Mouse (Mus musculus) olfactory bulb, adult 2 months (tissue): ENCODE measurements around the gene Scn10a.

Source experiments
- CTCF ChIP-seq: fragments of 200-500 bp; IDR thresholded peaks from 2 replicates; pipeline ENCODE4 v1.5.1; 2012; ENCODE audit warnings: low read depth, mild to moderate bottlenecking, low read length, moderate library complexity; ENCODE audit not compliant: insufficient read depth
- POLR2A ChIP-seq: fragments of 200-500 bp; IDR thresholded peaks from 2 replicates; pipeline ENCODE4 v1.6.1; 2012; ENCODE audit warnings: mild to moderate bottlenecking, low read depth, low read length, moderate library complexity; ENCODE audit not compliant: insufficient read depth

DNA sequence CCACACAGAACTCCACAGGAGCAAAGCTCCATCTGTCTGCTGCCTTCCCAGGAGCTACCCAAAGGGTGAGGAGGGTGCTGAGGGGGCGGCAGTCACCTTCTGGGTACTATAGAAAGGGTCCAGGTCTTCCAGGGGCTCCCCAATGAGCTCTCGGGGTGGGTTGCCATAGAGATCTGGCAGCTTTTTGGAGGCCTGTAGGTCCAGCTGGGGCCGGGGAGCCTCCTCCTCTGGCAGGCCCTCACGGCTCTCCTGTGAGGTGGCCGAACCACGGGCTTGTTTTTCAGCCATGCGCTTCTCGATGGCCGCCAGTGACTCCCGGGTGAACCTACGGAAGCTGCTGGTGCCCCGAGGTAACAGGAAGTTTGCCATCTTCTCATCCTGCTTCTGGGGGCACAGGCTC, 156.9 kb downstream of the Scn10a start:
- TF ChIP-seq POLR2A (no peak), CTCF (no peak)
